Mouse (Mus musculus) liver, postnatal 0 days (tissue): ENCODE data around the gene Brwd1.

Experiments used
- CTCF ChIP-seq: sonication (generic); IDR thresholded peaks from 2 replicates; pipeline ENCODE4 v1.5.1; 2016; ENCODE audit warnings: antibody characterized with exemption, low read depth
- EP300 ChIP-seq: IDR thresholded peaks from 2 replicates; pipeline ENCODE4 v1.6.1; 2016; ENCODE audit warnings: antibody characterized with exemption, low read depth, mild to moderate bottlenecking

DNA sequence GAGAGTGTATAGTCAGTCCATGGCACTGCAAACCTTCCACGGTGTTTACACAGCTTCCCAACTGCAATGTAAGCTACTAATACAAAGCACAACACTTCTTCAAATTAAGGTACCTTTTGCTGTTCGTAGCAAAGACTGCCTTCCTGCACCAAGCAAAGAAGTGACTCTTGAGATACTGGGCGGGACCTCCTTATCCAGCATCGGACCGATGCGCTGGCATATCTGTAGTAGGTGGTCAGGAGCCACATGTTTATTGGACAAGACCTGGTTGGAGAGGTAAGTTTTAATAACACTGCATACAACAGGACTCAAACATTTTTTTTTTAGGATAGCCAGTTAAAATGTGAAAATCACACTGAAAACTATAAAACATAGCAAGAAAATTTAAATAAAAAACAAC, 14.0 kb downstream of the Brwd1 start:
- no peak for TF ChIP-seq EP300
- TF ChIP-seq CTCF = no peak
